Mouse (Mus musculus): ENCODE results near the gene Osbp. TPM values are rescaled to one million over a fixed set of nuclear protein-coding genes. Genes with fewer than 3 reads are reported as not detected.

Osbp gene
- polyA plus RNA-seq, 1 experiment from 2014 or later, result 6.7 TPM

- ATAC-seq (ENCODE audit: insufficient read depth, low FRiP score, low TSS enrichment) (no peak), DNase-seq (ENCODE audit: low spot score) (no peak)
- no peaks in the 10 kb centered on the region for H3K27me3 ChIP-seq (ENCODE audit: control insufficient read depth, insufficient read depth, low read length)
- H3K4me3 ChIP-seq (ENCODE audit: low read depth, low read length), result no peak overlapping the region
- no peaks in the 10 kb centered on the region for H3K4me1 ChIP-seq (ENCODE audit: control insufficient read depth, insufficient read depth, low read length)
- WGBS, result 61% methylated on average over 2 of the region's 2 CpGs
- no peaks in the 10 kb centered on the region for H3K9me3 ChIP-seq (ENCODE audit: control insufficient read depth, low read length)
- no peak overlapping the region for H3K27ac ChIP-seq (ENCODE audit: low read depth, low read length)
- peaks cover 9% of the 10 kb centered on the region for H3K36me3 ChIP-seq (ENCODE audit: control insufficient read depth, insufficient read depth, low read length)
- no peak overlapping the region for H3K9ac ChIP-seq (ENCODE audit: low read length)
- no peak overlapping the region for H3K4me2 ChIP-seq (ENCODE audit: low read depth)
These were observed 30.1 kb downstream of the Osbp start for GRCm38 (mm10) chr19:11995722-11996448.

- DNase-seq (ENCODE audit: low spot score) (no peak), ATAC-seq (ENCODE audit: insufficient read depth, low FRiP score, low TSS enrichment) (no peak)
- Histone ChIP-seq H3K9ac (ENCODE audit: low read length) (no peak overlapping the region), H3K36me3 (ENCODE audit: control insufficient read depth, insufficient read depth, low read length) (no peaks in the 10 kb centered on the region), H3K4me1 (ENCODE audit: control insufficient read depth, insufficient read depth, low read length) (no peaks in the 10 kb centered on the region), H3K4me3 (ENCODE audit: low read depth, low read length) (no peak overlapping the region), H3K27me3 (ENCODE audit: control insufficient read depth, insufficient read depth, low read length) (no peaks in the 10 kb centered on the region), H3K27ac (ENCODE audit: low read depth, low read length) (no peak overlapping the region), H3K4me2 (ENCODE audit: low read depth) (no peak overlapping the region), H3K9me3 (ENCODE audit: control insufficient read depth, low read length) (no peaks in the 10 kb centered on the region)
- 27% methylated on average over 3 of the region's 3 CpGs for WGBS
These were observed 35.9 kb downstream of the Osbp start for GRCm38 (mm10) chr19:12001686-12002085.

GRCm38 (mm10) chr19:12002125-12002524 lies 36.4 kb downstream of the Osbp start:
- Histone ChIP-seq H3K27me3 (ENCODE audit: control insufficient read depth, insufficient read depth, low read length) (no peaks in the 10 kb centered on the region), H3K4me2 (ENCODE audit: low read depth) (0 out of 2 replicates have a peak overlapping the region, but pooled peaks have one; percentile 23), H3K9ac (ENCODE audit: low read length) (no peak overlapping the region), H3K4me1 (ENCODE audit: control insufficient read depth, insufficient read depth, low read length) (no peaks in the 10 kb centered on the region), H3K36me3 (ENCODE audit: control insufficient read depth, insufficient read depth, low read length) (no peaks in the 10 kb centered on the region), H3K9me3 (ENCODE audit: control insufficient read depth, low read length) (no peaks in the 10 kb centered on the region), H3K4me3 (ENCODE audit: low read depth, low read length) (no peak overlapping the region), H3K27ac (ENCODE audit: low read depth, low read length) (no peak overlapping the region)
- 3% methylated on average over 11 of the region's 11 CpGs for WGBS
- ATAC-seq (ENCODE audit: insufficient read depth, low FRiP score, low TSS enrichment), result peak; percentile 14; the same call in 1 of the 2 replicates
- DNase-seq (ENCODE audit: low spot score), result peak; percentile 77

- no peak for DNase-seq (ENCODE audit: low spot score)
- no peak overlapping the region for H3K4me2 ChIP-seq (ENCODE audit: low read depth)
- WGBS, result 39% methylated on average over 14 of the region's 14 CpGs
These were observed 37.0 kb downstream of the Osbp start for GRCm38 (mm10) chr19:12002791-12003190.

GRCm38 (mm10) chr19:12003568-12003967 lies 37.8 kb downstream of the Osbp start:
- ATAC-seq (ENCODE audit: insufficient read depth, low FRiP score, low TSS enrichment), result no peak
- no peak overlapping the region for H3K4me3 ChIP-seq (ENCODE audit: low read depth, low read length)
- no peak for DNase-seq (ENCODE audit: low spot score)
- WGBS, result 92% methylated on average over 2 of the region's 2 CpGs
- H3K4me2 ChIP-seq (ENCODE audit: low read depth), result no peak overlapping the region
- no peak overlapping the region for H3K27ac ChIP-seq (ENCODE audit: low read depth, low read length)
- no peaks in the 10 kb centered on the region for H3K27me3 ChIP-seq (ENCODE audit: control insufficient read depth, insufficient read depth, low read length)
- no peaks in the 10 kb centered on the region for H3K9me3 ChIP-seq (ENCODE audit: control insufficient read depth, low read length)
- no peaks in the 10 kb centered on the region for H3K4me1 ChIP-seq (ENCODE audit: control insufficient read depth, insufficient read depth, low read length)
- no peak overlapping the region for H3K9ac ChIP-seq (ENCODE audit: low read length)
- H3K36me3 ChIP-seq (ENCODE audit: control insufficient read depth, insufficient read depth, low read length), result no peaks in the 10 kb centered on the region

More at GRCm38 (mm10) chr19:12002791-12003190, 37.0 kb downstream of the Osbp start:
- Histone ChIP-seq H3K9me3 (ENCODE audit: control insufficient read depth, low read length) (no peaks in the 10 kb centered on the region), H3K27me3 (ENCODE audit: control insufficient read depth, insufficient read depth, low read length) (no peaks in the 10 kb centered on the region), H3K4me1 (ENCODE audit: control insufficient read depth, insufficient read depth, low read length) (no peaks in the 10 kb centered on the region), H3K4me3 (ENCODE audit: low read depth, low read length) (no peak overlapping the region), H3K27ac (ENCODE audit: low read depth, low read length) (no peak overlapping the region), H3K9ac (ENCODE audit: low read length) (no peak overlapping the region), H3K36me3 (ENCODE audit: control insufficient read depth, insufficient read depth, low read length) (no peaks in the 10 kb centered on the region)
- ATAC-seq (ENCODE audit: insufficient read depth, low FRiP score, low TSS enrichment), result no peak

GRCm38 (mm10) chr19:12004216-12005008 lies 38.7 kb downstream of the Osbp start:
- no peaks in the 10 kb centered on the region for H3K9me3 ChIP-seq (ENCODE audit: control insufficient read depth, low read length)
- no peak overlapping the region for H3K27ac ChIP-seq (ENCODE audit: low read depth, low read length)
- H3K36me3 ChIP-seq (ENCODE audit: control insufficient read depth, insufficient read depth, low read length), result no peaks in the 10 kb centered on the region
- H3K4me3 ChIP-seq (ENCODE audit: low read depth, low read length), result peak overlapping the region; percentile 47
- WGBS, result 69% methylated on average over 9 of the region's 9 CpGs
- ATAC-seq (ENCODE audit: insufficient read depth, low FRiP score, low TSS enrichment) (no peak), DNase-seq (ENCODE audit: low spot score) (no peak)
- no peaks in the 10 kb centered on the region for H3K27me3 ChIP-seq (ENCODE audit: control insufficient read depth, insufficient read depth, low read length)
- H3K4me1 ChIP-seq (ENCODE audit: control insufficient read depth, insufficient read depth, low read length), result no peaks in the 10 kb centered on the region
- peak overlapping the region; percentile 62 for H3K4me2 ChIP-seq (ENCODE audit: low read depth)
- no peak overlapping the region for H3K9ac ChIP-seq (ENCODE audit: low read length)

- peak; percentile 77 for ATAC-seq (ENCODE audit: insufficient read depth, low FRiP score, low TSS enrichment)
- H3K4me1 ChIP-seq (ENCODE audit: control insufficient read depth, insufficient read depth, low read length), result no peaks in the 10 kb centered on the region
- H3K27me3 ChIP-seq (ENCODE audit: control insufficient read depth, insufficient read depth, low read length), result no peaks in the 10 kb centered on the region
- H3K4me3 ChIP-seq (ENCODE audit: low read depth, low read length), result peak overlapping the region; percentile 47
- peak; percentile 86 for DNase-seq (ENCODE audit: low spot score)
- H3K9ac ChIP-seq (ENCODE audit: low read length), result peak overlapping the region; percentile 41
- no peak overlapping the region for H3K27ac ChIP-seq (ENCODE audit: low read depth, low read length)
- no peaks in the 10 kb centered on the region for H3K36me3 ChIP-seq (ENCODE audit: control insufficient read depth, insufficient read depth, low read length)
- no peaks in the 10 kb centered on the region for H3K9me3 ChIP-seq (ENCODE audit: control insufficient read depth, low read length)
- WGBS, result under 1% methylated on average over 41 of the region's 41 CpGs
- H3K4me2 ChIP-seq (ENCODE audit: low read depth), result peak overlapping the region; percentile 62
These were observed 39.9 kb downstream of the Osbp start for GRCm38 (mm10) chr19:12005376-12006360.

GRCm38 (mm10) chr19:12006361-12006947 lies 40.7 kb downstream of the Osbp start:
- Histone ChIP-seq H3K9me3 (ENCODE audit: control insufficient read depth, low read length) (no peaks in the 10 kb centered on the region), H3K9ac (ENCODE audit: low read length) (peak overlapping the region; percentile 15), H3K27ac (ENCODE audit: low read depth, low read length) (no peak overlapping the region), H3K4me3 (ENCODE audit: low read depth, low read length) (peak overlapping the region; percentile 47), H3K4me2 (ENCODE audit: low read depth) (peak overlapping the region; percentile 50), H3K36me3 (ENCODE audit: control insufficient read depth, insufficient read depth, low read length) (no peaks in the 10 kb centered on the region), H3K4me1 (ENCODE audit: control insufficient read depth, insufficient read depth, low read length) (no peaks in the 10 kb centered on the region), H3K27me3 (ENCODE audit: control insufficient read depth, insufficient read depth, low read length) (no peaks in the 10 kb centered on the region)
- DNase-seq (ENCODE audit: low spot score) (peak; percentile 28), ATAC-seq (ENCODE audit: insufficient read depth, low FRiP score, low TSS enrichment) (no peak)
- under 1% methylated on average over 17 of the region's 17 CpGs for WGBS
